ENCODE assay signal across 8 mouse cellular contexts in the genomic region with DNA sequence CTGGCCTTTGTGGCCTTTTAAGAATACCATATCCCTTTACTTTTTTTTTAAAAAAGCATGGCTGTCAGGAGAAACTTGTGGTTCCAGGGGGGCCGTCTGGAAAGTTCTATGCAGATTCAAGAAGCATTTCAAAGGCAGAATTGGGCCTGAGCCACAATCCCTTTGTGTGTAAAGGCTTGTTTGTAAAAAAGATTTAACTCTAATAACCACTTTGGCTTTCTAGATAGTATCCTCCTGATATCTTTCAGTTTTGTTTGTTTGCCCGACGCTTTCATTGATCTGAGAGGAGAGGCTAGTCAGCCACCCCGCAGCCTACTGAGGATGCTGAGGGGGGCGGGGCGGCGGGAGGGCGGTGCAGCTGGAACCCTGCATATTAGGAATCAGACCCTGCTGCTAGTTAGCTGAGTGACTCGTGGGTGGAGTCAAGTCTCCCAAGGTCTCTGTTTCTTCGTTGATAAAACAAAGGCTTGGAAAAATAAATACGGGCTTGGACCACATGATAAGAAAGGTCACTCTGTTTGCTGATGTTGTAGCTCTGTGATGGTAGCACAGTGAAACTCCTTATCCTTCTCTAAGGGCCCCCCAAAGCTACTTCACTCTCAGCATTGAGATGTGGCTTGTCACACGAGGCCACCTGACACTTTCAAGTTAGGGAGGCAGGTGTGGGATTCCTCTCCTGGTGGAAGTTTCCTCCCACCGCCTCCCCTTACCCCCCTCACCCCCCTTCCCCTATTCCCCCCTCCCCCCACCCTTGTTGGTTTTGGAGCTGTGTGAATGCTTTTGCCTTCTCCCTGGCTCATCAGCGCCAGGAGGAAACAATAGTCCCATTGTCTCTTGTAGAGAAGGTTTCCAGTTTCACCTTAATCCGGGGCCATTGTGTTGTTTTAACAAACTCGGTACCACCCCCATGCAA.
A peak's percentile ranks its signal among the peaks of the same experiment; 100 is the strongest.
DNase-seq lines count a peak whose midpoint lies in the region; ATAC-seq and TF ChIP-seq lines count a peak whose summit lies in the region.

No protein-coding gene starts in this region.

- no peaks in the 10 kb centered on the region for H3K9me3 ChIP-seq in heart, embryonic 12.5 days (replicated peaks)
- H3K9me3 ChIP-seq in liver, embryonic 11.5 days (ENCODE audit: control insufficient read depth, low read length), result no peaks in the 10 kb centered on the region

- no peak overlapping the region for H3K9ac ChIP-seq in heart, embryonic 12.5 days
- H3K9ac ChIP-seq in liver, embryonic 11.5 days (ENCODE audit: low read depth, low read length), result no peak overlapping the region

- WGBS in heart, embryonic 12.5 days, result 4% methylated on average over 16 of the region's 16 CpGs
- 6% methylated on average over 16 of the region's 16 CpGs for WGBS in liver, embryonic 11.5 days
- WGBS in small intestine, adult 2 months, result 15% methylated on average over 16 of the region's 16 CpGs
- 70% methylated on average over 16 of the region's 16 CpGs for WGBS in thymus, adult 2 months

- peak; percentile 86 for ATAC-seq in heart, embryonic 12.5 days (ENCODE audit: insufficient number of reproducible peaks, low FRiP score)
- peak; percentile 90 for ATAC-seq in liver, embryonic 11.5 days (replicated peaks; ENCODE audit: low FRiP score)

- peaks cover 48% of the 10 kb centered on the region for H3K4me1 ChIP-seq in heart, embryonic 12.5 days (replicated peaks)
- H3K4me1 ChIP-seq in liver, embryonic 11.5 days (replicated peaks; ENCODE audit: control insufficient read depth, insufficient read depth, low read length), result peaks cover 6% of the 10 kb centered on the region; the same call in 1 of the 2 replicates
- peaks cover 8% of the 10 kb centered on the region for H3K4me1 ChIP-seq in small intestine, adult 2 months (ENCODE audit: control insufficient read depth, insufficient read depth, insufficient read length, low read length)
- H3K4me1 ChIP-seq in thymus, adult 2 months (replicated peaks; ENCODE audit: control insufficient read depth, insufficient read depth, low read length), result no peaks in the 10 kb centered on the region

- H3K4me3 ChIP-seq in heart, embryonic 12.5 days, result no peak overlapping the region
- no peak overlapping the region for H3K4me3 ChIP-seq in liver, embryonic 11.5 days (ENCODE audit: low read depth, low read length)
- no peak overlapping the region for H3K4me3 ChIP-seq in small intestine, adult 2 months (ENCODE audit: low read depth, low read length)
- H3K4me3 ChIP-seq in thymus, adult 2 months (ENCODE audit: control insufficient read depth, insufficient read depth, low read length), result no peak overlapping the region

- no peak for TF ChIP-seq POLR2A in small intestine, adult 2 months (IDR thresholded peaks at IDR 0.05; ENCODE audit: low read depth, low read length)
- no peak for TF ChIP-seq POLR2A in thymus, adult 2 months (IDR thresholded peaks at IDR 0.05; ENCODE audit: control insufficient read depth, extremely low read depth, insufficient read depth, low read length, poor library complexity)

- DNase-seq in adrenal gland, postnatal 14 days, result peak; percentile 23
- no peak for DNase-seq in adrenal gland, postnatal 4 days (ENCODE audit: low spot score in 2 of 2)
- DNase-seq in brain, adult 2 months (ENCODE audit: low read depth, low spot score), result peak; percentile 62
- peak; percentile 57 for DNase-seq in liver, embryonic 11.5 days (ENCODE audit: low spot score)
- no peak for DNase-seq in thymus, adult 2 months
- no peak for DNase-seq in layer of hippocampus, adult 8-10 months (ENCODE audit: low spot score in 2 of 2)

- no peaks in the 10 kb centered on the region for H3K27me3 ChIP-seq in heart, embryonic 12.5 days (replicated peaks)
- no peaks in the 10 kb centered on the region for H3K27me3 ChIP-seq in liver, embryonic 11.5 days (replicated peaks; ENCODE audit: control insufficient read depth, insufficient read depth, low read length)
- no peaks in the 10 kb centered on the region for H3K27me3 ChIP-seq in small intestine, adult 2 months (ENCODE audit: control insufficient read depth, insufficient read depth, low read length)
- H3K27me3 ChIP-seq in thymus, adult 2 months (ENCODE audit: control insufficient read depth, insufficient read depth, low read length), result no peaks in the 10 kb centered on the region

- peak overlapping the region; percentile 80 for H3K27ac ChIP-seq in heart, embryonic 12.5 days (ENCODE audit: poor library complexity, severe bottlenecking)
- peak overlapping the region; percentile 53 for H3K27ac ChIP-seq in liver, embryonic 11.5 days (ENCODE audit: low read depth, low read length)
- H3K27ac ChIP-seq in small intestine, adult 2 months (ENCODE audit: insufficient read depth, low read depth, low read length), result 0 out of 2 replicates have a peak overlapping the region, but pooled peaks have one; percentile 3
- no peak overlapping the region for H3K27ac ChIP-seq in thymus, adult 2 months (ENCODE audit: control insufficient read depth, insufficient read depth, low read length)

- peaks cover 19% of the 10 kb centered on the region for H3K36me3 ChIP-seq in heart, embryonic 12.5 days
- H3K36me3 ChIP-seq in liver, embryonic 11.5 days (ENCODE audit: control insufficient read depth, insufficient read depth, low read length), result no peaks in the 10 kb centered on the region
- H3K36me3 ChIP-seq in small intestine, adult 2 months (ENCODE audit: control insufficient read depth, insufficient read depth, low read length), result 0 out of 2 replicates have a peak, but pooled peaks cover 2% of the 10 kb centered on the region
- H3K36me3 ChIP-seq in thymus, adult 2 months (ENCODE audit: control insufficient read depth, insufficient read depth, low read length), result no peaks in the 10 kb centered on the region

- no peak for TF ChIP-seq CTCF in small intestine, adult 2 months (IDR thresholded peaks at IDR 0.05; ENCODE audit: extremely low read depth, insufficient read length, insufficient replicate concordance, low read depth, low read length)
- TF ChIP-seq CTCF in thymus, adult 2 months (IDR thresholded peaks at IDR 0.05; ENCODE audit: borderline replicate concordance, control insufficient read depth, extremely low read depth, insufficient read depth, low read length, poor library complexity), result no peak

- peak overlapping the region; percentile 61 for H3K4me2 ChIP-seq in heart, embryonic 12.5 days
- H3K4me2 ChIP-seq in liver, embryonic 11.5 days, result peak overlapping the region; percentile 51

Comparison
In these comparisons a context has a peak if more than half of its experiments do, and no peak if none do; other contexts are left out.
1. DNase-seq: peak in adrenal gland, postnatal 14 days (single experiment), brain, adult 2 months (single experiment) and liver, embryonic 11.5 days (single experiment); none in adrenal gland, postnatal 4 days (0 of 2), thymus, adult 2 months (single experiment) and layer of hippocampus, adult 8-10 months (0 of 2).